Mouse (Mus musculus): ENCODE measurements around the gene Car5b. TPM values are rescaled to one million over a fixed set of nuclear protein-coding genes. Genes with fewer than 3 reads are reported as not detected.

Gene Car5b
- polyA plus RNA-seq (2012; ENCODE audit: insufficient read depth, insufficient read length, low replicate concordance, missing spikeins): not detected in 2 replicates

DNA sequence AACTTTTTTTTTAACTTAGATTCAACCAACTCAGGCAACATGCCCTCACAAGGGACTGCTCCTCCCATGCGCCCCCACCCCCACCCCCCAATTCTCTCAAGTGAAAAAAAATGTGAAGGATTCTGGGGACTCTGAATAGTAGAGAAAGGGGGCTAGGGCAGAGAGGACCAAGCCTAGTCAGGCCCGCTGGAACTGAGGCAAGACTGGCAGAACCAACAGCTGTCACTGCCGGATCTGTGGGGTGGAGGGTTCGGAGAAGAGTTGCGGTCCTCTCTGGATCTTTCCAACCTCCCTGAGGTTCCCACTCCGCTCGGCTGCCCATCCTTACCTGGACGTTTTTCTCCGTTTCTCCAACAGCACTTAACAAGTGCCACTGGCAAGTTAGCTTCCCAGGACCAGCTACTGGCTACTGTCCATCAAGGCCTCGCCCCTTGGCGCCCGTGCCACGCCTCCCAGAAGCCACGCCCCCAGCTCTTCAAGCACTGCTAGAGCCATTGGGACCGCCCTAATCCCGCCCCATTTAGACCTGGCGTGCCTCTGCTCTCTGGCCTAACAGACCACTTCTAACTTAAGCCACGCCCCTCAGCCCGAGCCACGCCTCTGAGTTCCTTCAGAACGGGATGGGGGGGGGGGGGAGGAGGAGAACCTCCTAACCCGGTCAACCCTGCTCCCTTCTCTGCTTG is at the start of gene Car5b:
Gene Car5b, minus strand, starts transcription at position 391 of the 683 bp plus-strand sequence.
- Histone ChIP-seq H3K4me3 (ENCODE audit: insufficient read depth, low read depth, low read length) (peak within 1 kb of the TSS; percentile 14), H3K4me1 (ENCODE audit: control insufficient read depth, insufficient read depth, low read length) (peaks cover 5% of the 10 kb centered on the region; the same call in 1 of the 2 replicates), H3K27ac (ENCODE audit: insufficient read depth, low read depth, low read length) (no peak within 1 kb of the TSS)
- TF ChIP-seq POLR2A (IDR thresholded peaks at IDR 0.05; ENCODE audit: insufficient read depth, low read depth, low read length) (no peak), CTCF (IDR thresholded peaks at IDR 0.05; ENCODE audit: insufficient read depth, low read depth, low read length) (no peak)
- 8% methylated on average over 22 of the region's 22 CpGs for WGBS

DNA sequence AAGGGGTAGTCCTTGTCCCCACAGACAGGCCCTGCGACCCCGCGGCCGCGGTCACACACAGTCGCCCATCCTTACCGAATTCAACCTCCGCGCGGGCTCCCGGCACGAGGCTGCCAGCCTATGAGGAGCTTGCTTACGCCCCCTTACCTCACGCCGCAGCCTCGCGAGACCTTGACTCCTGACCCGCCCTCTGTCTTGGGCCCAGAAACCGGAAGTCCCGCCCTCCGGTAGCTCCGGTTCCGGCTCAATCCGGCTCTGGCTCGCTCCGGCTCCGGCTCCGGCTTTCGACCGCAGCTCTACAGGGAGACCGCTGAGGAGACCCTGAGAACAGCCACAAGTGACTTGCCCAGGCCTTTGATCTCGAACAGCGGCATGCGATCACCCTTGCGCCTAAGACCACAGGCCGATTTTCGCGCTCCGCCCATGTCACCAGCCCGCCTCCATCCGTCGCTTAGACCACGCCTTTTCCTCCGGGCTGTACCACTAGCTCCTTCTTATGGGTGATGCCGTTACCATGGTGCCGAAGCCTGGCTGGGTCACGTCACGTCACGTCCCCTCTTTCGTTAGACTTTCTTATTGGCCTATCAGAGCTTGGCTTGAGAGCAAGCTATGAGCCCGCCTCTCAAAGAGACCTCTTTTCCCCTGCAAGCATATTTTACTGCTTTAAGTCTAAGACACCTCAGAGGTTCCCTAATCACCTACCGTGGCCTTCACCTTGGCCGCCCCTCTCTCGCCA is 48.4 kb upstream of the Car5b start, which contains the start of gene Siah1b:
Gene Siah1b, minus strand, starts transcription at position 454 of the 736 bp plus-strand sequence.
- 24% methylated on average over 54 of the region's 54 CpGs for WGBS
- no peak for TF ChIP-seq CTCF (IDR thresholded peaks at IDR 0.05; ENCODE audit: insufficient read depth, low read depth, low read length)
- no peak for TF ChIP-seq POLR2A (IDR thresholded peaks at IDR 0.05; ENCODE audit: insufficient read depth, low read depth, low read length)
- peaks cover 3% of the 10 kb centered on the region; the same call in 1 of the 2 replicates for H3K4me1 ChIP-seq (ENCODE audit: control insufficient read depth, insufficient read depth, low read length)
- H3K27ac ChIP-seq (ENCODE audit: insufficient read depth, low read depth, low read length): peak within 1 kb of the TSS; percentile 99
- peak within 1 kb of the TSS; percentile 93 for H3K4me3 ChIP-seq (ENCODE audit: insufficient read depth, low read depth, low read length)

DNA sequence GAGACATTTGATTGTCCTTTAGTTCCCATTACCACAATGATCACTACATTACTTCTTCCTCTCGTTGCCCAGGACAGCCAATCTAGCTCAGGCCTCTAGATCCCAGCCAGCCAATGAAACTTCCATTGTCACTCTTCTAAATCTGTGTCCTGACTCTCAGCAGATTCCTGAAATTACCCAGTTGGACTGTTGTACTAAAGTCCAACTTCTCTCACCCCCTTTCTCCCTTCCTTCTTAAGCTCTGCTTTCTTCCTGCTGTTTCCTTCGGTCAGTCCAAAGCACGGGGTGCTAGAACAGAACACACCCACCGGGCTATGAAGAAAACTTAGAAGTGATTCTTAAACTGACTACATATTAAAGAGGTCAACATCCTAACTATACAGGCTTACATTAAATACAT is 41.2 kb upstream of the Car5b start:
- Histone ChIP-seq H3K4me3 (ENCODE audit: insufficient read depth, low read depth, low read length) (no peak overlapping the region), H3K4me1 (ENCODE audit: control insufficient read depth, insufficient read depth, low read length) (no peaks in the 10 kb centered on the region), H3K27ac (ENCODE audit: insufficient read depth, low read depth, low read length) (no peak overlapping the region)
- 73% methylated on average over 4 of the region's 4 CpGs for WGBS
- no peak for TF ChIP-seq CTCF (IDR thresholded peaks at IDR 0.05; ENCODE audit: insufficient read depth, low read depth, low read length)
- no peak for TF ChIP-seq POLR2A (IDR thresholded peaks at IDR 0.05; ENCODE audit: insufficient read depth, low read depth, low read length)

GRCm38 (mm10) chrX:164066185-164066584 is 38.4 kb upstream of the Car5b start:
- Histone ChIP-seq H3K27ac (ENCODE audit: insufficient read depth, low read depth, low read length) (no peak overlapping the region), H3K4me1 (ENCODE audit: control insufficient read depth, insufficient read depth, low read length) (no peaks in the 10 kb centered on the region), H3K4me3 (ENCODE audit: insufficient read depth, low read depth, low read length) (no peak overlapping the region)
- WGBS: 15% methylated on average over 2 of the region's 2 CpGs
- no peak for TF ChIP-seq CTCF (IDR thresholded peaks at IDR 0.05; ENCODE audit: insufficient read depth, low read depth, low read length)
- TF ChIP-seq POLR2A (IDR thresholded peaks at IDR 0.05; ENCODE audit: insufficient read depth, low read depth, low read length): no peak

GRCm38 (mm10) chrX:164059070-164059469 is 31.3 kb upstream of the Car5b start:
- Histone ChIP-seq H3K27ac (ENCODE audit: insufficient read depth, low read depth, low read length) (no peak overlapping the region), H3K4me3 (ENCODE audit: insufficient read depth, low read depth, low read length) (no peak overlapping the region), H3K4me1 (ENCODE audit: control insufficient read depth, insufficient read depth, low read length) (no peaks in the 10 kb centered on the region)
- TF ChIP-seq POLR2A (IDR thresholded peaks at IDR 0.05; ENCODE audit: insufficient read depth, low read depth, low read length): no peak
- no peak for TF ChIP-seq CTCF (IDR thresholded peaks at IDR 0.05; ENCODE audit: insufficient read depth, low read depth, low read length)
- WGBS: 76% methylated on average over 4 of the region's 4 CpGs

DNA sequence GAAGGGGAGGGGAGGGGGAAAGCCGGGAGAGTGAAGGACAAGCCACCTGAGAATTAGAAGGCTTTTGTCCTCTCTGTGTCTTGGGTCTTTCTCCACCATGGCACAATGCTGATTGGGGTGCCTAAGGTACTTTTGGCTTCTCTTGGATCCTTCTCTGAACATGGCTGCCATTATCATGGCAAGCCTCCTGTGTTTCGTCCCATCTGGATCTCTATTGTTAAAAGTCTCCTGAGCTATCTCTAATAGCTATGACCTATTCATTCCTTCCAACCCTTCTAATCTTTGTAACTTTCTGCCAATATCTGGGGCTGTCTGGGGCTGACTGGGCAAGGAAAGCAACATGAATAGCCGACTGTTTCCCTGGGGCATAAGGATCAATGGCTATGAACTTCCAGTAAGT is 30.7 kb upstream of the Car5b start:
- no peaks in the 10 kb centered on the region for H3K4me1 ChIP-seq (ENCODE audit: control insufficient read depth, insufficient read depth, low read length)
- WGBS: 89% methylated on average over 3 of the region's 3 CpGs

GRCm38 (mm10) chrX:164055726-164056125 is 27.9 kb upstream of the Car5b start:
- 94% methylated on average over 4 of the region's 4 CpGs for WGBS
- Histone ChIP-seq H3K4me3 (ENCODE audit: insufficient read depth, low read depth, low read length) (no peak overlapping the region), H3K27ac (ENCODE audit: insufficient read depth, low read depth, low read length) (no peak overlapping the region), H3K4me1 (ENCODE audit: control insufficient read depth, insufficient read depth, low read length) (no peaks in the 10 kb centered on the region)
- no peak for TF ChIP-seq POLR2A (IDR thresholded peaks at IDR 0.05; ENCODE audit: insufficient read depth, low read depth, low read length)
- TF ChIP-seq CTCF (IDR thresholded peaks at IDR 0.05; ENCODE audit: insufficient read depth, low read depth, low read length): no peak

More for the DNA sequence above, 30.7 kb upstream of the Car5b start:
- Histone ChIP-seq H3K27ac (ENCODE audit: insufficient read depth, low read depth, low read length) (no peak overlapping the region), H3K4me3 (ENCODE audit: insufficient read depth, low read depth, low read length) (no peak overlapping the region)
- no peak for TF ChIP-seq POLR2A (IDR thresholded peaks at IDR 0.05; ENCODE audit: insufficient read depth, low read depth, low read length)
- TF ChIP-seq CTCF (IDR thresholded peaks at IDR 0.05; ENCODE audit: insufficient read depth, low read depth, low read length): no peak

- Histone ChIP-seq H3K4me1 (ENCODE audit: control insufficient read depth, insufficient read depth, low read length) (0 out of 2 replicates have a peak, but pooled peaks cover 2% of the 10 kb centered on the region), H3K27ac (ENCODE audit: insufficient read depth, low read depth, low read length) (no peak overlapping the region), H3K4me3 (ENCODE audit: insufficient read depth, low read depth, low read length) (no peak overlapping the region)
- no peak for TF ChIP-seq POLR2A (IDR thresholded peaks at IDR 0.05; ENCODE audit: insufficient read depth, low read depth, low read length)
- TF ChIP-seq CTCF (IDR thresholded peaks at IDR 0.05; ENCODE audit: insufficient read depth, low read depth, low read length): no peak
- WGBS: 84% methylated on average over 2 of the region's 2 CpGs
Observed at GRCm38 (mm10) chrX:164046736-164047135, 18.9 kb upstream of the Car5b start.

DNA sequence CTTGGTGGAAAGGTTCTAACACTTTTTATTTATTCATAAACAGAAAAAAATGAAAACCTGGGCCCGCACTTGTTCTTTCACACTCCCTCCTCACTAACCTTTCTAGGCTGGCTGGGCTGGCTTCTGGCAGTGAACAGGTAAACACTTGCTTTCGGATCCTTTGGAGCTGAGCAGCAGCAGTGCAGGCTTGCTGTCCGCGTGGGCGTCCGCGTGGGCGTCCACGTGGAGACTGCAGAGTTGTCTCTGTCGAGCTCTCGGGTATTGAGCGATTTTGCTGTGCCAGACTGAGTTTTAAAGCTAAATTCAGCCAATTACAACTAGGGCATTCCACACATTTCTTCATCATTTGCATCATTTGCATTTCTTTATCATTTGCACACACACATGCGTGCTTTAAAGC is 14.3 kb upstream of the Car5b start:
- WGBS: 64% methylated on average over 13 of the region's 13 CpGs
- 0 out of 2 replicates have a peak, but pooled peaks cover 2% of the 10 kb centered on the region for H3K4me1 ChIP-seq (ENCODE audit: control insufficient read depth, insufficient read depth, low read length)
- H3K27ac ChIP-seq (ENCODE audit: insufficient read depth, low read depth, low read length): no peak overlapping the region
- TF ChIP-seq CTCF (IDR thresholded peaks at IDR 0.05; ENCODE audit: insufficient read depth, low read depth, low read length): no peak
- no peak for TF ChIP-seq POLR2A (IDR thresholded peaks at IDR 0.05; ENCODE audit: insufficient read depth, low read depth, low read length)
- H3K4me3 ChIP-seq (ENCODE audit: insufficient read depth, low read depth, low read length): no peak overlapping the region
